Mouse (Mus musculus) CD4-positive, CD25-positive, alpha-beta regulatory T cell, adult 4 months (primary cell): ENCODE results near the gene Sacs. TPM values are rescaled to one million over a fixed set of nuclear protein-coding genes. Genes with fewer than 3 reads are reported as not detected.

Experiments used
- ATAC-seq: one replicate; pipeline ENCODE4 v1.8.0; 2017
- polyA plus RNA-seq, 2 experiments: library from polyadenylated mRNA; unstranded; fragments of 100-300 nt; shearing (Covaris generic); gene quantifications; one replicate each; pipeline ENCODE4 v1.2.1; 2017

Sacs gene
- polyA plus RNA-seq, 2 experiments from 2014 or later, result 5.3 to 6.2 TPM

- ATAC-seq, result no peak
These were observed 23.4 kb downstream of the Sacs start for GRCm38 (mm10) chr14:61161367-61162334.

GRCm38 (mm10) chr14:61164461-61164860 lies 26.2 kb downstream of the Sacs start:
- ATAC-seq, result no peak

DNA sequence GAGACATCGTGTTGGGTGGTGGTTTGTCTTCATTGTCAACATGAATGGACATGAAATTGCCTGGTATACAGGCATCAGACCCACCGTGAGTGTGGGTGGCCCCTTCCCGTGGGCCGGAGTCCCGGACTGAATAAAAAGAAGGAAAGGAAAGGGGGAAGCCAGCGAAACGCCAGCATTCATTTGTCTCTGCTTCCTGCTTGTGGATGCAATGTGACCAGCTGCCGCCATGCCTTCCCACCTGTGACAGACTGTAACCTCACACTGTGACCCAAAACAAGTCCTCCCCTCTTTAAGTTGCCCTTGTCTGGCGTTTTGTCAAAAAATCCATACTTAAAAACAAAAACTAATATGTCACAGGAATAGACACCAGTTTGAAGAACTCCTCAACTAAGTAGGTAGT lies 27.7 kb downstream of the Sacs start:
- no peak for ATAC-seq

DNA sequence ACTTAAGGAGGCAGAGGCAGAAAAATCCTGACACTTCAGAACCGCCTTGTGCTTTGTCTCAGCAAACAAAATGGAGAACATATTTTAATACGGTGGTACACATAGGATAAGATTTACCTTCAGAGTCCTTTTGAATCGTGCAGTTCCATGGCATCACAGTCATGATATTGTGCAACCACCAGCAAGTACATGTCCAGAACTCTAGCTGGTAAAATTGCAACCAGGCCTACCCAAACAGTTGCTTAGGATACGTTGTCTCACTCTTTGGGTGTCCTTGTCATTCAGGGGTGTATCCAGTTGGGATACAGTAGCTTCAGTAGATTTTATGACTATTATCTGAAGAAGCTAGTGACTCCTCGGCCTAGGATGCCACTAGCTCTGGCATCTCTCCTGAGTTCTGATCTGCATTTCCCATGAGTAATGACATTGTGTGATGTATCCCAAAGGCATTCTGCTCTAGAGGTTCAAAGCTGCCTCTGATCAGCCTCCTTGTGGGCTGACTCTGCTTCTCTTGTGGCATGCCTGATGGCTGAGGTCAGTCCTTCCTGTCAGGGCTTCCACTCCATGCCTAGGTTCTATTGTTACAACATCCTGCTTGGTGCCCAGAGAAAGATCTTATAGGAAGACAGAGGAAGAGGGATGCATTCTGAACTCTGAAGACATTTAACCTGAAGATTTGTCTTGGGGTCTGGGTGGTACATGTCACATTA lies 33.2 kb downstream of the Sacs start:
- no peak for ATAC-seq

GRCm38 (mm10) chr14:61172548-61173158 lies 34.4 kb downstream of the Sacs start:
- ATAC-seq, result peak; percentile 88

- ATAC-seq, result peak; percentile 62
These were observed 35.0 kb downstream of the Sacs start for GRCm38 (mm10) chr14:61173229-61173628.

DNA sequence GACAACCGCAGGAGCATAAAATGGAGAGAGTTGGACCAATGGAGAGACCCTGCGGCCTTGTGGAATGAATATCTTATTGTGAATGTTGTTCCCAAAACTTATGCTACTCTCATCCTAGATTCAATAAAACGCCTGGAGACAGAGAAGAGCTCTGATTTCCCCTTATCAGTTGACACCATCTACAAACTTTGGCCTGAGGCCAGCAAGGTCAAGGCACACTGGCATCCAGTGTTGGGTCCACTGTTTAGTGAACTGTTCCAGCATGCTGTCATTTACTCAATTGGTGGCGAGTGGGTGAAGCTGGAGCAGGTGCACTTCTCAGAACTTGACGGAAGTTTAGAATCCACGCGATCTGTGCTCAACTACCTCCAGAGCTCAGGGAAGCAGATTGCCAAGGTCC lies 53.6 kb downstream of the Sacs start:
- no peak for ATAC-seq

- ATAC-seq, result no peak
These were observed 54.1 kb downstream of the Sacs start for GRCm38 (mm10) chr14:61192326-61192725.

DNA sequence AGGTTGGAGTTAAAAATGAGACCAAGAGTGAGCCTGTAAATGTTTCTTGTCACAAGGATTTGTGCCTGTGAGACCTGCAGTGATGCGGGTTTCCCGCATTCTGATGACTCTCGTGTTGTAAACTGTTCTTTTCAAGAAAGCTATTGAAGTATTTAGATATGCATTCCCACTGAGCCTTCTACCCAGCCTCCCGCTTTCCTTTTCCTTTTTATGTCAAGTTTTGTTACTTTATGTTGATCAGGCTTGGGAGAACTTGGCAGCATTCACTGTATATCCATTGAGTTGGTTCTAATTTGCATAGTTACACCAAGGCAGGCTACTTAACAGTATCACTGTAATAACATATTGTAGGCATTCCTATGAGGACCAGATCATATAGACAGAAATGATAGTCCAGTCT lies 56.2 kb downstream of the Sacs start:
- ATAC-seq, result no peak

GRCm38 (mm10) chr14:61210111-61210510 lies 71.9 kb downstream of the Sacs start:
- ATAC-seq, result no peak

GRCm38 (mm10) chr14:61211754-61212153 lies 73.5 kb downstream of the Sacs start:
- ATAC-seq, result no peak

DNA sequence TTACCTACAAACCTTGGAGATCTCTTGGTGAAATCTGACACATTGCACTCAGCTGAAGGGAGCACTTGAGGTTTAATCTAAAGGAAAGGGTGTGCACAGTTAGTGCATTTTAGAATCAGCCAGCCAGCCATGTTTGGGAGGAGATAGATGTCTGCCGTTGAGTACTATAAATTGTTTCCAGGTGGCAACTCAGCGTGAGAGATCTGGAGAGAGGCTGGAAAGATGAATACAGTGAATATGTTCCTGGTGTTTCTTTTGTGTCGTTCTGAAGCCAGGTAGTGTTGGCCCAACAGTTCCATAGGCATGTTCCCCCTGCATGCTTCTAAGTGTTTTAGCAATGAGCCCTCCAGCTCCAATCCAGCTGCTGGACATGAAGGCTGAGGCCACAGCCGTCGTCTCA lies 82.9 kb downstream of the Sacs start:
- ATAC-seq, result no peak

- no peak for ATAC-seq
These were observed 84.2 kb downstream of the Sacs start for GRCm38 (mm10) chr14:61222506-61222905.

DNA sequence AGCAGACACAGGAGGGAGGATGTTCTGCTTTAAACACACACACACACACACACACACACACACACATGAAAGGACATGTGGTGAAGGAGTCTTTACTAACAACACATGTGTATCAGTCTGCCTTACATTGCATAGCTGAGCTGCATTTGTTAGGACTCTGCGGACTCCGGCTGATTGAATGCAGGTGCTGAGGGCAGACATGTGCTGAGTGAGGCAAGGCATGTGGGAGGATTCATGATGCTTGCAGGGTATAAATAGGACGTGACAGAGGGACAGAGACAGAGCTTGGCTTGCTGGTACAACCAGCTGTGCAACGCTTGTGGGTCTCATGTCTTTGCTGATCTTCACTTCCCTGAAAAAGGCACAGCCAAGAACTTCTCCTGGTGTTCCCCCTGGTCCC lies 85.5 kb downstream of the Sacs start:
- no peak for ATAC-seq

DNA sequence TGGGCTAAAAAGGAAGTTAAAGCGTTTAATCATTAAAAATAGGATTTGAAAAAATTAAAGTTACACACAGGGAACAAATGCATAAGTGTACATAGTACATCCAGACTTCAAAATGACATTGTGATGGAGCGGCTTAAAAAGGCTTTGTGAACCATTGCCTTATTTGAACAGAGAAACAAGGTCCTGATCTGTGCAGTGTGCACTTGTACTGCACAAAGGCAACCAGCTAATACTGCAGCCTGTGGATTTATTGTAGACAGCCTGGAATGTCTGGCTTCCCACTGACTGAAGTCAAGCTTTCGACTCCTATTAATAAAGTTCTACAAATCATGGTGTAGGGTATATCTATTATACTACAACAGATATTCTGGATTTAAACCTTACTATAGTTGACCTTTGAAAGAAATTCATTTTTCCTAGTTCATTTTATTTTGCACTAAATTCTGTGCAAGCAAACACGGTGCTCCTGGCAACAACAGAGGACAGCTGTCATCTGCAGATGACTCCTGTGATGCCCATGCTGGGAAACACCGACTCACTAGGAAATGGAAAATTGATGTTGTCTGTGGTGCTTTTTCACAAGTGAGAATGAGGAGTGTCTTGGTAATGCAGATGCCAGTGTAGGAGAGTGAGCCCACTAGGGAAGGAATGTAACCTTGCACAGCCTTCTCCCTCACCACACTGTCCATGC lies 86.3 kb downstream of the Sacs start:
- no peak for ATAC-seq

GRCm38 (mm10) chr14:61226151-61226550 lies 87.9 kb downstream of the Sacs start:
- ATAC-seq, result no peak

- ATAC-seq, result no peak
These were observed 91.5 kb downstream of the Sacs start for GRCm38 (mm10) chr14:61229763-61230162.

DNA sequence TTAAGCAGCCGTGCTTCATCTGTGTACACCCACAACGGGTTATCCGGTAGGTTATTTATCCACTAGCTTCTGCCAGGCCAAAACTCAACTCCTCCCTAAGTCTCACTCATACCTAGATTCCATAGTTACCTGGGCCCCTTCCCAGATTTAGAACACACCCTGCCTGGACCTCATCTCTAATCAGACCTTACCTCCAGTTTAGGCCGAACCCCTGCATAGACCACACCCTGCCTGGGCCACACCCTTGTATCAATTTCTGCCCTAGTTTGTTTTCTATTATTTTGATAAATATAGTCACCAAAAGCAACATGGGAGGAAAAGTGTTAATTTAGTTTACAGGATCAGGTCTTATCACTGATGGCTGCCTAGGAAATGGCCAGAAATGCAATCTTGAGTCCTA lies 91.9 kb downstream of the Sacs start:
- no peak for ATAC-seq

- no peak for ATAC-seq
These were observed 93.8 kb downstream of the Sacs start for GRCm38 (mm10) chr14:61232016-61232568.

DNA sequence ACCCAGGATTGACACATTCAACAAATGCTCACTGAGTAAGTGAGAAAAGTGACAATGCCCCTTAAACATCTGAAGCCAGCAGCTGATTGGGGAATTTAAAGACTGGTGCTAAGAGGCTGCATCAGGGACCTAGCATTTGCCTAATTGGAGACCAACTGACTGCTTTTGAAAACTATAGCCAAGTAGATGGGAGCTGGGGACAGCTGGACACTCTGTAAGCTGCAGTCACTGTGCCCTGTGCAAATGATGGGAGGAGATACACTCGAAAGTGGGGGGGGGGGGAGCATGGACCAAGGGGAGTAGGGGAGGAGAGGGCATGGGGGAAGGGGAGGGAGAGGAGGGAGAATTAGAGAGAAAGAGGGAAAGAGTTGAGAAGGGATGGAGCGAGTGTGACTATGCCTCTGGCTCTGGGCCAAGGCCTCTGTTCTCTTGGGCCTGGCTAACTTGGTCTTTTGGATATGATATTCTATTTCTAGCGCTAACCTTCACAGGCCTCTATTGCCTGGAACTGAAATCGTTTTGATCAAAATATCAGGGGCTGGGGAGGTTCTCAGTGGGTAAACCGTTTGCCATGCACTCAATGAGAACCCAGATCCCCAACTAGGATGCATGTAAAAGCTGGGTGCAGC lies 97.7 kb downstream of the Sacs start:
- no peak for ATAC-seq

DNA sequence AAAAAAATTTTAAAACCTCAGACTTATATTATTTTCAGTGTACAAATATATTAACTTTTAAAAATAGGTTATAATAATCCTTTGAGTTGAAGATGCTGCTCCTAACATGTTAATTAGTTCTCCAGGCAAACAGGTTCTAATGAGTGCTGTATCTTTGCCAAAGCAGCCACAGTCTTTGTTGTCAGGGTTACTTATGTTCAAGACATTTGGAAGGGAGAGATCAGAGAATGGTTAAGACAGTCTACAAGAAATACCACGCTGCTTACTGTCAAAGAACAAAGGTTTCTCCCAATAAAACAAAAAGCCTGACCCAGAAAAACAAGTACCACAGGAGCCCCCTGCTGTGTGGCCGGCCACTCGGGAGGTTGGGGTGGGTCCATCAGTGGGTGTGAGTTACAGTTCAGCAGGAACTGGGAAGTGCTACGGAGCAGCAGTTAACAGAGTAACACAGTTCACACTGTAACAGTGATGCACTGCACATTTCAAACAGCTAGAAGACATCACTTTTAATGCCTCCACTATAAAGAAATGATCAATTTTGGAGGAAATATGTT lies 98.9 kb downstream of the Sacs start:
- ATAC-seq, result no peak

GRCm38 (mm10) chr14:61238751-61239150 lies 100.5 kb downstream of the Sacs start:
- ATAC-seq, result no peak
